Mouse (Mus musculus): ENCODE measurements at regions not wholly inside any gene's neighbourhood (a gene's known extent, or its start where the extent isn't known, plus 50 kb on each side); places are given as distances from the start of the nearest gene placed in this dataset.

DNA sequence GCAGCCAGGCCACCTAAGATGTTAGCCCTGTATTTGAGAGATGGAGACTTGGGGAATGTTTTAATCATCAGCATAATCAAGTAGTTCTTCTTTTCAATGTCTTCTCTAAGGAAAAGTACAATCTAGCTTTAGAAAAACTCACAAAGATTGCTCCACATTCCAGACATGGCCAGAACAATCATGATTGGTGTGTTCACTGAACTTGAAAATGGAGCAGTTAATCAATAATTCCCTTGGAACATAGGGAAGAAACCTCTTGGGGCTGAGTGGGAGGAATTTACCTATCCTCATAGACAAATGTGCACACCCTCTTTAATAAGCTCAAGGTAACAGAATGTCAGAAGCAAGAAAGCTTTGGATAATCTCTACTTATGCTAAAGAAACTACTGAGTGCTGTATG, 67.7 kb upstream of the Foxq1 start:
- Histone ChIP-seq H3K4me3 (replicated peaks) (no peak overlapping the region), H3K36me3 (replicated peaks; ENCODE audit: low read length) (no peaks in the 10 kb centered on the region), H3K4me1 (no peaks in the 10 kb centered on the region), H3K27me3 (replicated peaks) (no peaks in the 10 kb centered on the region), H3K9me3 (no peaks in the 10 kb centered on the region)
- TF ChIP-seq FLI1 (IDR thresholded peaks at IDR 0.05; ENCODE audit: low read length) (no peak), GATA1 (IDR thresholded peaks at IDR 0.05; ENCODE audit: borderline replicate concordance, low read length) (no peak)

DNA sequence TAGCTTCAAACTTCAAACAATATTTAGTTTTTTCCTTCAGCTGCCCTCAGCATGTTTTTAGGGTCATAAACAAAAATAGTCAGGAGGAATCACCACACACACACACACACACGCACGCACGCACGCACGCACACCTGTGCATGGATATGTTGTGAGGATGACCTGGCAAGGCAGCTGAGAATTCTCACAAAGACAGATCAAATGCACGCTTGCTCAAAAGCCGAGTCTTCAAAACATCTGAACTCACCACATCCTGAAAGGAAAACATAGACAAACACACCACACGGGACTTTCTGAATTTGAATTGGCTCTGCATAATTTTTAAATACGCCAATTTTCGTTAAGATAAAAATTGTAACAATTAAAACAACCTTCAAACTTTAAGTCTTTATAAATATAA, 52.7 kb upstream of the Foxq1 start:
- no peaks in the 10 kb centered on the region for H3K27me3 ChIP-seq (replicated peaks)
- H3K4me3 ChIP-seq (replicated peaks), result no peak overlapping the region
- H3K36me3 ChIP-seq (replicated peaks; ENCODE audit: low read length), result no peaks in the 10 kb centered on the region
- TF ChIP-seq GATA1 (IDR thresholded peaks at IDR 0.05; ENCODE audit: borderline replicate concordance, low read length) (no peak), FLI1 (IDR thresholded peaks at IDR 0.05; ENCODE audit: low read length) (no peak)
- no peaks in the 10 kb centered on the region for H3K4me1 ChIP-seq
- H3K9me3 ChIP-seq, result 0 out of 2 replicates have a peak, but pooled peaks cover 7% of the 10 kb centered on the region

DNA sequence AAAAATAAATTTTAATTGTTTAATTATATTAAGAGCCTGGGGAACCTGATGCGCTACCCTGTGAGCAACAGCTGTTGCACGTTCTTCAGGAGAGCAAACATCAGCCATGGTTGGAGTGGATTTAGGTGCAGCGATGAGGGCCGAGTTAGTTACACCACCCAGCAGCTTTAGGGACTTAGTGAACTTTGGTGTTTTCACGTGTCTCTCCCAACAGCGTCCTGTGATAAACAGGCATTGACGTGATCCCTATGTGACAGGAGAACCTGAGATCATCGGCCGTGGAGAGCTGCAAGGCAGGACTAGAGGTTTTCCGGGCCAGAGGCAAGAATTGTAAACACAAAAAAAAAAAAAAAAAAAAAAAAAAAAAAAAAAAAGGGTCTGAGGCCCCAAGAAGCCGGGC, 52.1 kb upstream of the Foxq1 start:
- Histone ChIP-seq H3K4me1 (no peaks in the 10 kb centered on the region), H3K4me3 (replicated peaks) (no peak overlapping the region), H3K36me3 (replicated peaks; ENCODE audit: low read length) (no peaks in the 10 kb centered on the region), H3K27me3 (replicated peaks) (no peaks in the 10 kb centered on the region), H3K9me3 (0 out of 2 replicates have a peak, but pooled peaks cover 4% of the 10 kb centered on the region)
- no peak for TF ChIP-seq GATA1 (IDR thresholded peaks at IDR 0.05; ENCODE audit: borderline replicate concordance, low read length)
- no peak for TF ChIP-seq FLI1 (IDR thresholded peaks at IDR 0.05; ENCODE audit: low read length)

GRCm38 (mm10) chr13:31504316-31504715, 51.6 kb upstream of the Foxq1 start:
- Histone ChIP-seq H3K4me1 (no peaks in the 10 kb centered on the region), H3K4me3 (replicated peaks) (no peak overlapping the region), H3K36me3 (replicated peaks; ENCODE audit: low read length) (no peaks in the 10 kb centered on the region), H3K27me3 (replicated peaks) (no peaks in the 10 kb centered on the region), H3K9me3 (no peaks in the 10 kb centered on the region)
- TF ChIP-seq FLI1 (IDR thresholded peaks at IDR 0.05; ENCODE audit: low read length) (no peak), GATA1 (IDR thresholded peaks at IDR 0.05; ENCODE audit: borderline replicate concordance, low read length) (no peak)

DNA sequence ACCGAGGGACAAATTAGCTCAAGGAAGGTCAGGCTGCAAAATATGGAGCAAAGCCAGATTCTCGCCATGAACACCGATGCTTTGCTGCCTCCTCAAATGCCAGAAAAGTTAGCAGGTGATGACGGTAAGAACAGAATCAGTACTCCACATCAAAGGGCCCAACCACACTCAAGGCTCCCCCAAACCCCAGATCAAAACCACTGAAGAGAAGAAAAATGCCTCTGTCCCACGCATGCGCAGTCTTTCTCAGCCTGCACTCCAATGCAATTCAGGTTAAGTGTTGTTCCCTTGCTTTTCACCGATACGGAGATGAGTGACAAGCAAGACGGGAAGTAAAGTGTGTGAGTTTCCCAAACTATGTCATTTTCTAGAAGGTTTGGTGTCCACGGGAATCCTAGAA, 50.5 kb upstream of the Foxq1 start:
- no peaks in the 10 kb centered on the region for H3K27me3 ChIP-seq (replicated peaks)
- H3K36me3 ChIP-seq (replicated peaks; ENCODE audit: low read length), result no peaks in the 10 kb centered on the region
- TF ChIP-seq GATA1 (IDR thresholded peaks at IDR 0.05; ENCODE audit: borderline replicate concordance, low read length) (no peak), FLI1 (IDR thresholded peaks at IDR 0.05; ENCODE audit: low read length) (no peak)
- no peaks in the 10 kb centered on the region for H3K4me1 ChIP-seq
- no peak overlapping the region for H3K4me3 ChIP-seq (replicated peaks)
- no peaks in the 10 kb centered on the region for H3K9me3 ChIP-seq
